Mouse (Mus musculus): Measurements from ENCODE around the gene Pik3r1.

DNA sequence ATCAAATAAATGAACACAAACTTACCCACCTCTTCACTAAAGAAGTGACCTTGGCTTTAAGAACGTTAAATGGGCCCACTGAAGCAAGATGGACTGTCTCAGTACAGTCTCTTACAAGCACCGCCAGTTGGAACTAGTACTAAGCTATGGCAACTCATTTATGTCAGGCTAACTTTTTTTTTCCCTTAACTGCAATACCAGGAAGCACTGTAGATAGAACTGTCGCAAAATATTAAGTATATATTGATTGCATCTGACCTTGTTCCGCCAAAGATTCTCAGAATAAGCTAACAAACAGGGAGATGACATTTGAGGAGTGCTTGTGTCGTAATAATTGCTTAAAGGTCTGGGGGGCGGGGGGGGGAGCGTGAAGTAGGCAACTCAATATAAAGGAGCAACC, 49.3 kb downstream of the Pik3r1 start:
- TF ChIP-seq CTCF (IDR thresholded peaks at IDR 0.05; ENCODE audit: low read depth) (no peak), EP300 (IDR thresholded peaks at IDR 0.05; ENCODE audit: low read depth) (no peak)

All from liver, postnatal 0 days (tissue).